ENCODE assay signal across 9 mouse cellular contexts in the genomic region with DNA sequence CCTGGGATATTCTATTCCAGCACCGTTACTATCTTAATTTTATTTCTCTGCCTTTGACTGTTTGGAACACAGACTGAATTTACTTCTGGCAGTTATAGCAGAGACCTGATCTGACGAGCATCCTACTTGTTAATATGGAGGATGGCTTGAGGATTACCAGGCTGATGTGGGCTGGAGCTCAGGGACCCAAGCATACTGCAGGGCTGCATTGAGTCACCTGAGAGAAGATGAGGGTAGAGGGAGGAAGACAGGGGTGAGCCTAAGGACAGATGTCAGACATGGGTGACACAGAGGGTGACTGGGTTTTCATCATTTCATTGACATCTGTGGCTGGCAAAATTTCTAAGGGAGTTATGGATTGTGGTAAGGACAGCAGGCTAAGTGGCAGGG. TPM values are rescaled to one million over a fixed set of nuclear protein-coding genes. Genes with fewer than 3 reads are reported as not detected.
DNase-seq lines count a peak whose midpoint lies in the region; ATAC-seq lines count a peak whose summit lies in the region.
"Had no signal": no experiment of that assay in that cellular context is flagged by ENCODE, and none has a peak within 500 bp of the region (broad histone marks: within the 10 kb centered on the region; RNA-seq: fewer than 3 reads in every experiment).

No protein-coding gene starts in this region.

- H3K4me2 ChIP-seq in kidney, embryonic 14.5 days (replicated peaks; ENCODE audit: low read depth, low read length), result no peak overlapping the region
- no peak overlapping the region for H3K4me2 ChIP-seq in kidney, embryonic 16.5 days (replicated peaks; ENCODE audit: low read depth, low read length)
- H3K4me2 ChIP-seq in forebrain, embryonic 14.5 days (ENCODE audit: low read length), result peak overlapping the region; percentile 35
- no peak overlapping the region for H3K4me2 ChIP-seq in intestine, embryonic 16.5 days (ENCODE audit: low read depth, low read length)
- peak overlapping the region; percentile 46 for H3K4me2 ChIP-seq in neural tube, embryonic 12.5 days (replicated peaks)

- H3K9ac ChIP-seq in kidney, embryonic 14.5 days (ENCODE audit: low read depth, low read length), result no peak overlapping the region
- H3K9ac ChIP-seq in kidney, embryonic 16.5 days (replicated peaks; ENCODE audit: low read length), result no peak overlapping the region
- no peak overlapping the region for H3K9ac ChIP-seq in forebrain, embryonic 14.5 days (ENCODE audit: low read length)
- no peak overlapping the region for H3K9ac ChIP-seq in intestine, embryonic 16.5 days (ENCODE audit: low read depth, low read length)
- H3K9ac ChIP-seq in neural tube, embryonic 12.5 days, result no peak overlapping the region

- H3K4me3 ChIP-seq in kidney, embryonic 14.5 days (ENCODE audit: low read length), result no peak overlapping the region
- H3K4me3 ChIP-seq in kidney, embryonic 16.5 days (ENCODE audit: low read length), result no peak overlapping the region
- peak overlapping the region; percentile 14; the same call in 1 of the 2 replicates for H3K4me3 ChIP-seq in forebrain, embryonic 14.5 days (ENCODE audit: low read depth, low read length)
- no peak overlapping the region for H3K4me3 ChIP-seq in intestine, embryonic 16.5 days (ENCODE audit: low read length)
- H3K4me3 ChIP-seq in neural tube, embryonic 12.5 days, result no peak overlapping the region
- H3K4me3 ChIP-seq: megakaryocyte, embryonic 14.5 days had no signal

- H3K27me3 ChIP-seq in kidney, embryonic 14.5 days (ENCODE audit: control insufficient read depth, insufficient read depth, low read length), result no peaks in the 10 kb centered on the region
- no peaks in the 10 kb centered on the region for H3K27me3 ChIP-seq in kidney, embryonic 16.5 days (ENCODE audit: insufficient read depth, low read length)
- H3K27me3 ChIP-seq in forebrain, embryonic 14.5 days (replicated peaks; ENCODE audit: control insufficient read depth, insufficient read depth, low read length), result no peaks in the 10 kb centered on the region
- no peaks in the 10 kb centered on the region for H3K27me3 ChIP-seq in intestine, embryonic 16.5 days (replicated peaks; ENCODE audit: control insufficient read depth, insufficient read depth, low read length)
- no peaks in the 10 kb centered on the region for H3K27me3 ChIP-seq in neural tube, embryonic 12.5 days (replicated peaks)
- H3K27me3 ChIP-seq: megakaryocyte, embryonic 14.5 days had no signal

- 44% methylated on average over 2 of the region's 2 CpGs for WGBS in kidney, embryonic 14.5 days
- 30% methylated on average over 2 of the region's 2 CpGs for WGBS in kidney, embryonic 16.5 days
- 26% methylated on average over 2 of the region's 2 CpGs for WGBS in forebrain, embryonic 14.5 days
- WGBS in intestine, embryonic 16.5 days, result 31% methylated on average over 2 of the region's 2 CpGs
- whole genome bisulfite sequencing in neural tube, embryonic 12.5 days, result 26% methylated on average over 2 of the region's 2 CpGs

- H3K27ac ChIP-seq in kidney, embryonic 14.5 days (ENCODE audit: low read depth, low read length), result no peak overlapping the region
- no peak overlapping the region for H3K27ac ChIP-seq in kidney, embryonic 16.5 days (ENCODE audit: low read length)
- H3K27ac ChIP-seq in forebrain, embryonic 14.5 days (ENCODE audit: low read depth, low read length), result peak overlapping the region; percentile 83
- H3K27ac ChIP-seq in intestine, embryonic 16.5 days (ENCODE audit: low read length), result no peak overlapping the region
- peak overlapping the region; percentile 50; the same call in 1 of the 2 replicates for H3K27ac ChIP-seq in neural tube, embryonic 12.5 days

- ATAC-seq in kidney, embryonic 14.5 days (ENCODE audit: low FRiP score, low TSS enrichment), result 0 out of 2 replicates have a peak, but pooled peaks have one; percentile 52
- ATAC-seq in kidney, embryonic 16.5 days (ENCODE audit: low FRiP score, low TSS enrichment), result no peak
- ATAC-seq in forebrain, embryonic 14.5 days, result peak; percentile 45
- ATAC-seq in intestine, embryonic 16.5 days, result peak; percentile 40; the same call in 1 of the 2 replicates
- peak; percentile 61; the same call in 1 of the 2 replicates for ATAC-seq in neural tube, embryonic 12.5 days (ENCODE audit: low FRiP score, low read depth)
- no peak for ATAC-seq in CD4-positive, CD25-positive, alpha-beta regulatory T cell, adult 4 months

- DNase-seq in forebrain, embryonic 14.5 days (ENCODE audit: low spot score), result no peak
- no peak for DNase-seq in left cerebral cortex, adult 18-20 months (ENCODE audit: low spot score in 2 of 2)
- no peak for DNase-seq in embryo, embryonic 11 days

- no peaks in the 10 kb centered on the region for H3K36me3 ChIP-seq in kidney, embryonic 14.5 days (ENCODE audit: control insufficient read depth, insufficient read depth, low read length)
- 0 out of 2 replicates have a peak, but pooled peaks cover 3% of the 10 kb centered on the region for H3K36me3 ChIP-seq in kidney, embryonic 16.5 days (ENCODE audit: insufficient read depth, low read length)
- no peaks in the 10 kb centered on the region for H3K36me3 ChIP-seq in forebrain, embryonic 14.5 days (ENCODE audit: control insufficient read depth, insufficient read depth, low read length)
- 0 out of 2 replicates have a peak, but pooled peaks cover 3% of the 10 kb centered on the region for H3K36me3 ChIP-seq in intestine, embryonic 16.5 days (ENCODE audit: control insufficient read depth, insufficient read depth, low read length)
- no peaks in the 10 kb centered on the region for H3K36me3 ChIP-seq in neural tube, embryonic 12.5 days

- no peaks in the 10 kb centered on the region for H3K9me3 ChIP-seq in kidney, embryonic 14.5 days (ENCODE audit: control insufficient read depth, low read length)
- H3K9me3 ChIP-seq in kidney, embryonic 16.5 days (ENCODE audit: low read length), result no peaks in the 10 kb centered on the region
- H3K9me3 ChIP-seq in forebrain, embryonic 14.5 days (replicated peaks; ENCODE audit: control insufficient read depth, low read length), result no peaks in the 10 kb centered on the region
- no peaks in the 10 kb centered on the region for H3K9me3 ChIP-seq in intestine, embryonic 16.5 days (ENCODE audit: control insufficient read depth, low read length)
- H3K9me3 ChIP-seq in neural tube, embryonic 12.5 days, result no peaks in the 10 kb centered on the region
- H3K9me3 ChIP-seq: megakaryocyte, embryonic 14.5 days had no signal

- peaks cover 6% of the 10 kb centered on the region; the same call in 1 of the 2 replicates for H3K4me1 ChIP-seq in kidney, embryonic 14.5 days (ENCODE audit: control insufficient read depth, insufficient read depth, low read length)
- H3K4me1 ChIP-seq in kidney, embryonic 16.5 days (ENCODE audit: insufficient read depth, low read length), result peaks cover 7% of the 10 kb centered on the region; the same call in 1 of the 2 replicates
- no peaks in the 10 kb centered on the region for H3K4me1 ChIP-seq in forebrain, embryonic 14.5 days (ENCODE audit: control insufficient read depth, insufficient read depth, low read length)
- no peaks in the 10 kb centered on the region for H3K4me1 ChIP-seq in intestine, embryonic 16.5 days (ENCODE audit: control insufficient read depth, insufficient read depth, low read length)
- H3K4me1 ChIP-seq in neural tube, embryonic 12.5 days, result peaks cover 23% of the 10 kb centered on the region

RNA-seq across cellular contexts. Expression of a gene that starts 20.0 kb away (rescaled TPM):
- 4.7 and 7.3 TPM in 2 replicates for polyA plus RNA-seq in kidney, embryonic 14.5 days (2014; fragmentation: Nextera tagmentation; extraction: Ambion mirVana)
- 10.7 and 12.3 TPM in 2 replicates for polyA plus RNA-seq in kidney, embryonic 16.5 days (2015; fragmentation: Nextera tagmentation; extraction: Ambion mirVana)
- 88.2 and 103 TPM in 2 replicates for polyA plus RNA-seq in forebrain, embryonic 14.5 days (2014; fragmentation: Nextera tagmentation; extraction: Ambion mirVana)
- 12.8 and 13.6 TPM in 2 replicates for polyA plus RNA-seq in intestine, embryonic 16.5 days (2015; fragmentation: Nextera tagmentation; extraction: Ambion mirVana)
- polyA plus RNA-seq in neural tube, embryonic 12.5 days (2016; fragmentation: Nextera tagmentation; extraction: Ambion mirVana), result 143 and 153 TPM in 2 replicates
- total RNA-seq in left cerebral cortex, adult 18-20 months (2021), result 100 to 1,000 TPM; 420 to 434 TPM
- 10 to 100 TPM in 1 of 2 experiments, 1 to 10 TPM in 1; 8.0 to 16.8 TPM for polyA plus RNA-seq in CD4-positive, CD25-positive, alpha-beta regulatory T cell, adult 4 months (2017; shearing (Covaris generic))

RNA-seq across cellular contexts. Expression of a gene that starts 35.2 kb away (rescaled TPM):
- polyA plus RNA-seq in kidney, embryonic 14.5 days (2014; fragmentation: Nextera tagmentation; extraction: Ambion mirVana), result 31.3 and 42.8 TPM in 2 replicates
- polyA plus RNA-seq in kidney, embryonic 16.5 days (2015; fragmentation: Nextera tagmentation; extraction: Ambion mirVana), result 54.9 and 62.6 TPM in 2 replicates
- 70.6 and 75.6 TPM in 2 replicates for polyA plus RNA-seq in forebrain, embryonic 14.5 days (2014; fragmentation: Nextera tagmentation; extraction: Ambion mirVana)
- 49.2 and 51.2 TPM in 2 replicates for polyA plus RNA-seq in intestine, embryonic 16.5 days (2015; fragmentation: Nextera tagmentation; extraction: Ambion mirVana)
- polyA plus RNA-seq in neural tube, embryonic 12.5 days (2016; fragmentation: Nextera tagmentation; extraction: Ambion mirVana), result 138 and 142 TPM in 2 replicates
- total RNA-seq in left cerebral cortex, adult 18-20 months (2021), result 100 to 1,000 TPM; 175 to 185 TPM
- 10 to 100 TPM; 30.1 to 35.5 TPM for polyA plus RNA-seq in CD4-positive, CD25-positive, alpha-beta regulatory T cell, adult 4 months (2017; shearing (Covaris generic))

Comparison
In these comparisons a context has a peak if more than half of its experiments do, and no peak if none do; other contexts are left out.
1. ATAC-seq: peak in kidney, embryonic 14.5 days (single experiment), forebrain, embryonic 14.5 days (single experiment), intestine, embryonic 16.5 days (single experiment) and neural tube, embryonic 12.5 days (single experiment); none in kidney, embryonic 16.5 days (single experiment) and CD4-positive, CD25-positive, alpha-beta regulatory T cell, adult 4 months (single experiment).
2. H3K27ac ChIP-seq: peak in forebrain, embryonic 14.5 days (single experiment) and neural tube, embryonic 12.5 days (single experiment); none in kidney, embryonic 14.5 days (single experiment), kidney, embryonic 16.5 days (single experiment) and intestine, embryonic 16.5 days (single experiment).
3. H3K4me2 ChIP-seq: peak in forebrain, embryonic 14.5 days (single experiment) and neural tube, embryonic 12.5 days (single experiment); none in kidney, embryonic 14.5 days (single experiment), kidney, embryonic 16.5 days (single experiment) and intestine, embryonic 16.5 days (single experiment).